In the genomic region with DNA sequence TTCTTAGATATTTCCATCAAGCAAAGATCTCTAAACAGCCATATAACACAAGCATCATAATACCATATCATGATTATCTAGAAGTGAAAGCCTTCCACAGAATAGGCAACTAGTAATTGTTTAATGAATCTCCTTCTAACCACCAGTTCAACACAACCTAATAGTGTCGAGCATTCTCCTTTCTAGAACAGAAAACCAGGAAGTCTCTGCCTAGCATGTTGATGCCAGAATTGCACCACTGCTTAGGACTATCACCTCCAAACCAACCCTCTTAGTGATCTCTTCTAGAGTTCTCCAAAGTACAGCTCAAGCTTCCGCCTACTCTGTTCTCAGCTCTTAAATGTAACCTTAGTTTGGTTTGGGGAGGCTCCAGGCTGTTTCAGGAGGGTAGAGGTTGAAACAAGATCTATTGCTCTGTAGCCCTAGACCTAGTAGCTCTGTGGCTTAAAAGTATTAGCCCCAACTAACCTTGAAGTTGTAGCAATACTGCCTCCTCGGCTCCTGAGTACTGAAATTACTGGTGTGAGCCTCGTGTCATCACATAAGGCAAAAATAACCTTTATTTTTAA, we compare ENCODE assay signal across 28 mouse cellular contexts. TPM values are rescaled to one million over a fixed set of nuclear protein-coding genes. Genes with fewer than 3 reads are reported as not detected.
DNase-seq lines count a peak whose midpoint lies in the region; ATAC-seq and TF ChIP-seq lines count a peak whose summit lies in the region.
"Had no signal": no experiment of that assay in that cellular context is flagged by ENCODE, and none has a peak within 500 bp of the region (broad histone marks: within the 10 kb centered on the region; RNA-seq: fewer than 3 reads in every experiment).

No protein-coding gene starts in this region.

- no peak for ATAC-seq in midbrain, embryonic 11.5 days (ENCODE audit: low FRiP score)
- no peak for ATAC-seq in midbrain, postnatal 0 days (ENCODE audit: low FRiP score)
- peak; percentile 45; the same call in 1 of the 2 replicates for ATAC-seq in megakaryocyte, adult 5-6 weeks (ENCODE audit: poor library complexity, severe bottlenecking)
- ATAC-seq in activated CD4-positive, CD25-positive, alpha-beta regulatory T cell, adult 4 months: no peak
- ATAC-seq: forebrain, embryonic 13.5 days; forebrain, embryonic 16.5 days; hindbrain, embryonic 16.5 days; intestine, embryonic 16.5 days had no signal

- WGBS in midbrain, embryonic 11.5 days: 88% methylated on average over 4 of the region's 4 CpGs
- 92% methylated on average over 4 of the region's 4 CpGs for WGBS in midbrain, postnatal 0 days

- H3K4me1 ChIP-seq in midbrain, embryonic 11.5 days (ENCODE audit: control insufficient read depth, insufficient read depth, low read length): no peaks in the 10 kb centered on the region
- H3K4me1 ChIP-seq in midbrain, postnatal 0 days (ENCODE audit: insufficient read depth, low read length): no peaks in the 10 kb centered on the region
- H3K4me1 ChIP-seq: embryonic facial prominence, embryonic 13.5 days; hindbrain, embryonic 10.5 days had no signal

- H3K4me2 ChIP-seq in midbrain, embryonic 11.5 days: no peak overlapping the region
- no peak overlapping the region for H3K4me2 ChIP-seq in midbrain, postnatal 0 days (ENCODE audit: low read depth, low read length, poor library complexity, severe bottlenecking)
- H3K4me2 ChIP-seq: embryonic facial prominence, embryonic 13.5 days; forebrain, embryonic 13.5 days; heart, embryonic 12.5 days; heart, embryonic 15.5 days; hindbrain, embryonic 13.5 days had no signal

- peak overlapping the region; percentile 88 for H3K27ac ChIP-seq in layer of hippocampus, adult 2 months
- no peak overlapping the region for H3K27ac ChIP-seq in midbrain, embryonic 11.5 days (ENCODE audit: low read depth, low read length)
- no peak overlapping the region for H3K27ac ChIP-seq in midbrain, postnatal 0 days (ENCODE audit: low read depth, low read length)
- H3K27ac ChIP-seq: embryonic facial prominence, embryonic 10.5 days; embryonic facial prominence, embryonic 13.5 days; forebrain, embryonic 10.5 days; forebrain, embryonic 13.5 days; heart, embryonic 15.5 days; hindbrain, embryonic 10.5 days; hindbrain, embryonic 13.5 days had no signal

- H3K36me3 ChIP-seq in midbrain, embryonic 11.5 days (ENCODE audit: control insufficient read depth, insufficient read depth, low read length): no peaks in the 10 kb centered on the region
- H3K36me3 ChIP-seq in midbrain, postnatal 0 days (ENCODE audit: insufficient read depth, low read length): no peaks in the 10 kb centered on the region
- H3K36me3 ChIP-seq: heart, embryonic 15.5 days; hindbrain, embryonic 13.5 days had no signal

- no peak for TF ChIP-seq CTCF in layer of hippocampus, adult 2 months (conservative IDR thresholded peaks at IDR 0.05)
- TF ChIP-seq CTCF in midbrain, postnatal 0 days (IDR thresholded peaks at IDR 0.05): no peak

- H3K4me3 ChIP-seq in layer of hippocampus, adult 2 months: no peak overlapping the region
- no peak overlapping the region for H3K4me3 ChIP-seq in midbrain, embryonic 11.5 days (ENCODE audit: low read depth, low read length)
- no peak overlapping the region for H3K4me3 ChIP-seq in midbrain, postnatal 0 days (ENCODE audit: low read depth, low read length)
- H3K4me3 ChIP-seq: embryonic facial prominence, embryonic 10.5 days; embryonic facial prominence, embryonic 13.5 days; erythroblast, embryonic 14.5 days; forebrain, embryonic 10.5 days; forebrain, embryonic 13.5 days; heart, embryonic 12.5 days; heart, embryonic 15.5 days; hindbrain, embryonic 10.5 days; hindbrain, embryonic 13.5 days had no signal

- H3K9me3 ChIP-seq in midbrain, embryonic 11.5 days (ENCODE audit: control insufficient read depth, low read length): no peaks in the 10 kb centered on the region
- no peaks in the 10 kb centered on the region for H3K9me3 ChIP-seq in midbrain, postnatal 0 days (ENCODE audit: low read length)
- H3K9me3 ChIP-seq: embryonic facial prominence, embryonic 10.5 days; embryonic facial prominence, embryonic 13.5 days; forebrain, embryonic 10.5 days; forebrain, embryonic 13.5 days; heart, embryonic 12.5 days; heart, embryonic 15.5 days; hindbrain, embryonic 10.5 days; hindbrain, embryonic 13.5 days had no signal

- H3K9ac ChIP-seq in midbrain, embryonic 11.5 days (ENCODE audit: low read length): no peak overlapping the region
- H3K9ac ChIP-seq in midbrain, postnatal 0 days (replicated peaks; ENCODE audit: low read length, poor library complexity, severe bottlenecking): no peak overlapping the region
- H3K9ac ChIP-seq: embryonic facial prominence, embryonic 13.5 days; forebrain, embryonic 13.5 days; heart, embryonic 12.5 days; heart, embryonic 15.5 days; hindbrain, embryonic 13.5 days had no signal

- DNase-seq in gastrocnemius, adult 18-20 months (ENCODE audit: low spot score): peak; percentile 28
- no peak for DNase-seq in gastrocnemius, postnatal 25 days
- no peak for DNase-seq in layer of hippocampus, adult 2 months (ENCODE audit: low spot score in 2 of 2)
- no peak for DNase-seq in layer of hippocampus, adult 9-11 months
- DNase-seq in midbrain, embryonic 11.5 days (ENCODE audit: low spot score, missing footprints): peak; percentile 59
- DNase-seq in midbrain, postnatal 0 days (ENCODE audit: low spot score): no peak
- DNase-seq: adrenal gland, adult 2 months; adrenal gland, postnatal 14 days; cerebellum, adult 11 months; cerebellum, adult 2 months; cerebellum, adult 9-11 months; cerebellum, postnatal 25 days; heart, postnatal 10 days; heart, postnatal 36 days had no signal

- no peaks in the 10 kb centered on the region for H3K27me3 ChIP-seq in midbrain, embryonic 11.5 days (ENCODE audit: control insufficient read depth, insufficient read depth, low read length)
- no peaks in the 10 kb centered on the region for H3K27me3 ChIP-seq in midbrain, postnatal 0 days (ENCODE audit: insufficient read depth, low read length)
- H3K27me3 ChIP-seq: embryonic facial prominence, embryonic 13.5 days; forebrain, embryonic 13.5 days; heart, embryonic 12.5 days; heart, embryonic 15.5 days; hindbrain, embryonic 13.5 days had no signal

RNA-seq across cellular contexts. Expression of a gene that starts 16.2 kb away (rescaled TPM):
- total RNA-seq in gastrocnemius, adult 18-20 months (2021): 10 to 100 TPM; 17.4 to 22.4 TPM
- total RNA-seq in gastrocnemius, postnatal 25 days (2021): 10 to 100 TPM; 15.2 to 16.0 TPM
- total RNA-seq in layer of hippocampus, adult 2 months (2021): 100 to 1,000 TPM; 221 to 234 TPM
- polyA plus RNA-seq in midbrain, embryonic 11.5 days (2014; fragmentation: Nextera tagmentation; extraction: Ambion mirVana): 40.6 and 47.3 TPM in 2 replicates
- total RNA-seq in midbrain, postnatal 0 days (2014; rRNA removed): 154 and 206 TPM in 2 replicates
- polyA plus RNA-seq in midbrain, postnatal 0 days (2015; fragmentation: Nextera tagmentation; extraction: Ambion mirVana): 68.6 and 71.4 TPM in 2 replicates
- total RNA-seq in megakaryocyte, adult 5-6 weeks (2015): 144 TPM in 2 replicates
- 185 and 235 TPM in 2 replicates for total RNA-seq in megakaryocyte, adult 5-6 weeks (2017)
- polyA plus RNA-seq in activated CD4-positive, CD25-positive, alpha-beta regulatory T cell, adult 4 months (2017; shearing (Covaris generic)): 100 to 1,000 TPM; 222 to 231 TPM

RNA-seq across cellular contexts. Expression of a gene that starts 44.2 kb away (rescaled TPM):
- 10 to 100 TPM; 26.8 to 27.8 TPM for total RNA-seq in gastrocnemius, adult 18-20 months (2021)
- total RNA-seq in gastrocnemius, postnatal 25 days (2021): 10 to 100 TPM; 24.9 to 26.3 TPM
- 10 to 100 TPM; 78.9 to 85.4 TPM for total RNA-seq in layer of hippocampus, adult 2 months (2021)
- 42.2 and 45.7 TPM in 2 replicates for polyA plus RNA-seq in midbrain, embryonic 11.5 days (2014; fragmentation: Nextera tagmentation; extraction: Ambion mirVana)
- total RNA-seq in midbrain, postnatal 0 days (2014; rRNA removed): 40.4 and 50.2 TPM in 2 replicates
- polyA plus RNA-seq in midbrain, postnatal 0 days (2015; fragmentation: Nextera tagmentation; extraction: Ambion mirVana): 51.8 and 61.2 TPM in 2 replicates
- total RNA-seq in megakaryocyte, adult 5-6 weeks (2015): 28.8 and 31.7 TPM in 2 replicates
- 47.4 and 48.7 TPM in 2 replicates for total RNA-seq in megakaryocyte, adult 5-6 weeks (2017)
- polyA plus RNA-seq in activated CD4-positive, CD25-positive, alpha-beta regulatory T cell, adult 4 months (2017; shearing (Covaris generic)): 10 to 100 TPM; 49.5 to 62.5 TPM

Comparison
In these comparisons a context has a peak if more than half of its experiments do, and no peak if none do; other contexts are left out.
1. DNase-seq: peak in gastrocnemius, adult 18-20 months (single experiment) and midbrain, embryonic 11.5 days (single experiment); none in gastrocnemius, postnatal 25 days (single experiment), layer of hippocampus, adult 2 months (0 of 2), layer of hippocampus, adult 9-11 months (single experiment) and midbrain, postnatal 0 days (single experiment).